Mouse (Mus musculus): Measurements from ENCODE around the gene Fam227a. TPM values are rescaled to one million over a fixed set of nuclear protein-coding genes. Genes with fewer than 3 reads are reported as not detected.

Gene Fam227a
- polyA plus RNA-seq, 1 experiment from 2014 or later: 3.3 TPM

- Histone ChIP-seq H3K36me3 (replicated peaks; ENCODE audit: control insufficient read depth, insufficient read depth, low read depth, low read length) (peaks cover 2% of the 10 kb centered on the region), H3K4me3 (ENCODE audit: low read depth, low read length) (no peak overlapping the region), H3K27me3 (ENCODE audit: control insufficient read depth, insufficient read depth, low read length) (no peaks in the 10 kb centered on the region), H3K4me2 (ENCODE audit: low read depth, low read length) (no peak overlapping the region), H3K4me1 (ENCODE audit: control insufficient read depth, insufficient read depth, low read length) (no peaks in the 10 kb centered on the region), H3K27ac (replicated peaks; ENCODE audit: low read depth, low read length) (no peak overlapping the region), H3K9ac (replicated peaks; ENCODE audit: low read length) (no peak overlapping the region), H3K9me3 (replicated peaks; ENCODE audit: control insufficient read depth, low read length) (no peaks in the 10 kb centered on the region)
- DNase-seq (ENCODE audit: low spot score) (no peak), ATAC-seq (replicated peaks; ENCODE audit: insufficient number of reproducible peaks, low FRiP score, low TSS enrichment, low read depth) (no peak)
- WGBS: 83% methylated on average over 11 of the region's 11 CpGs
Measured at GRCm38 (mm10) chr15:79619770-79620414, 38.9 kb downstream of the Fam227a start.

GRCm38 (mm10) chr15:79618456-79618855 is 40.3 kb downstream of the Fam227a start:
- Histone ChIP-seq H3K27ac (replicated peaks; ENCODE audit: low read depth, low read length) (no peak overlapping the region), H3K27me3 (ENCODE audit: control insufficient read depth, insufficient read depth, low read length) (no peaks in the 10 kb centered on the region), H3K4me3 (ENCODE audit: low read depth, low read length) (no peak overlapping the region), H3K4me2 (ENCODE audit: low read depth, low read length) (no peak overlapping the region), H3K9ac (replicated peaks; ENCODE audit: low read length) (no peak overlapping the region), H3K4me1 (ENCODE audit: control insufficient read depth, insufficient read depth, low read length) (no peaks in the 10 kb centered on the region), H3K36me3 (replicated peaks; ENCODE audit: control insufficient read depth, insufficient read depth, low read depth, low read length) (peaks cover 2% of the 10 kb centered on the region), H3K9me3 (replicated peaks; ENCODE audit: control insufficient read depth, low read length) (no peaks in the 10 kb centered on the region)
- DNase-seq (ENCODE audit: low spot score) (no peak), ATAC-seq (replicated peaks; ENCODE audit: insufficient number of reproducible peaks, low FRiP score, low TSS enrichment, low read depth) (no peak)
- 90% methylated on average over 7 of the region's 7 CpGs for WGBS

GRCm38 (mm10) chr15:79617135-79617534 is 41.6 kb downstream of the Fam227a start:
- 82% methylated on average over 11 of the region's 11 CpGs for WGBS

GRCm38 (mm10) chr15:79616729-79617128 is 42.0 kb downstream of the Fam227a start:
- Histone ChIP-seq H3K27me3 (ENCODE audit: control insufficient read depth, insufficient read depth, low read length) (no peaks in the 10 kb centered on the region), H3K4me2 (ENCODE audit: low read depth, low read length) (no peak overlapping the region), H3K9me3 (replicated peaks; ENCODE audit: control insufficient read depth, low read length) (no peaks in the 10 kb centered on the region), H3K27ac (replicated peaks; ENCODE audit: low read depth, low read length) (no peak overlapping the region), H3K9ac (replicated peaks; ENCODE audit: low read length) (no peak overlapping the region), H3K4me3 (ENCODE audit: low read depth, low read length) (no peak overlapping the region), H3K36me3 (replicated peaks; ENCODE audit: control insufficient read depth, insufficient read depth, low read depth, low read length) (peaks cover 2% of the 10 kb centered on the region; the same call in 1 of the 2 replicates), H3K4me1 (ENCODE audit: control insufficient read depth, insufficient read depth, low read length) (no peaks in the 10 kb centered on the region)
- no peak for ATAC-seq (replicated peaks; ENCODE audit: insufficient number of reproducible peaks, low FRiP score, low TSS enrichment, low read depth)
- WGBS: 88% methylated on average over 5 of the region's 5 CpGs
- no peak for DNase-seq (ENCODE audit: low spot score)

More at GRCm38 (mm10) chr15:79617135-79617534, 41.6 kb downstream of the Fam227a start:
- no peak overlapping the region for H3K4me3 ChIP-seq (ENCODE audit: low read depth, low read length)
- ATAC-seq (replicated peaks; ENCODE audit: insufficient number of reproducible peaks, low FRiP score, low TSS enrichment, low read depth): no peak
- H3K36me3 ChIP-seq (replicated peaks; ENCODE audit: control insufficient read depth, insufficient read depth, low read depth, low read length): peaks cover 2% of the 10 kb centered on the region
- no peaks in the 10 kb centered on the region for H3K9me3 ChIP-seq (replicated peaks; ENCODE audit: control insufficient read depth, low read length)
- H3K27ac ChIP-seq (replicated peaks; ENCODE audit: low read depth, low read length): no peak overlapping the region
- no peaks in the 10 kb centered on the region for H3K4me1 ChIP-seq (ENCODE audit: control insufficient read depth, insufficient read depth, low read length)
- no peaks in the 10 kb centered on the region for H3K27me3 ChIP-seq (ENCODE audit: control insufficient read depth, insufficient read depth, low read length)
- no peak overlapping the region for H3K4me2 ChIP-seq (ENCODE audit: low read depth, low read length)
- no peak for DNase-seq (ENCODE audit: low spot score)
- H3K9ac ChIP-seq (replicated peaks; ENCODE audit: low read length): no peak overlapping the region

- Histone ChIP-seq H3K27ac (replicated peaks; ENCODE audit: low read depth, low read length) (no peak overlapping the region), H3K4me2 (ENCODE audit: low read depth, low read length) (no peak overlapping the region), H3K4me1 (ENCODE audit: control insufficient read depth, insufficient read depth, low read length) (no peaks in the 10 kb centered on the region), H3K27me3 (ENCODE audit: control insufficient read depth, insufficient read depth, low read length) (no peaks in the 10 kb centered on the region), H3K9me3 (replicated peaks; ENCODE audit: control insufficient read depth, low read length) (no peaks in the 10 kb centered on the region), H3K4me3 (ENCODE audit: low read depth, low read length) (no peak overlapping the region), H3K36me3 (replicated peaks; ENCODE audit: control insufficient read depth, insufficient read depth, low read depth, low read length) (peaks cover 2% of the 10 kb centered on the region; the same call in 1 of the 2 replicates), H3K9ac (replicated peaks; ENCODE audit: low read length) (no peak overlapping the region)
- WGBS: 75% methylated on average over 7 of the region's 7 CpGs
- no peak for DNase-seq (ENCODE audit: low spot score)
- ATAC-seq (replicated peaks; ENCODE audit: insufficient number of reproducible peaks, low FRiP score, low TSS enrichment, low read depth): no peak
Measured at GRCm38 (mm10) chr15:79615501-79615900, 43.3 kb downstream of the Fam227a start.

GRCm38 (mm10) chr15:79609226-79609625 is 49.5 kb downstream of the Fam227a start:
- no peaks in the 10 kb centered on the region for H3K4me1 ChIP-seq (ENCODE audit: control insufficient read depth, insufficient read depth, low read length)
- 97% methylated on average over 2 of the region's 2 CpGs for WGBS
- no peaks in the 10 kb centered on the region for H3K36me3 ChIP-seq (replicated peaks; ENCODE audit: control insufficient read depth, insufficient read depth, low read depth, low read length)
- H3K27ac ChIP-seq (replicated peaks; ENCODE audit: low read depth, low read length): no peak overlapping the region
- no peak overlapping the region for H3K4me3 ChIP-seq (ENCODE audit: low read depth, low read length)
- no peak overlapping the region for H3K4me2 ChIP-seq (ENCODE audit: low read depth, low read length)
- DNase-seq (ENCODE audit: low spot score): no peak
- no peak overlapping the region for H3K9ac ChIP-seq (replicated peaks; ENCODE audit: low read length)
- ATAC-seq (replicated peaks; ENCODE audit: insufficient number of reproducible peaks, low FRiP score, low TSS enrichment, low read depth): no peak
- no peaks in the 10 kb centered on the region for H3K9me3 ChIP-seq (replicated peaks; ENCODE audit: control insufficient read depth, low read length)
- H3K27me3 ChIP-seq (ENCODE audit: control insufficient read depth, insufficient read depth, low read length): no peaks in the 10 kb centered on the region; the same call in 1 of the 2 replicates

- no peak for ATAC-seq (replicated peaks; ENCODE audit: insufficient number of reproducible peaks, low FRiP score, low TSS enrichment, low read depth)
Measured at GRCm38 (mm10) chr15:79608214-79608613, 50.5 kb downstream of the Fam227a start.

GRCm38 (mm10) chr15:79607757-79608156 is 51.0 kb downstream of the Fam227a start:
- H3K4me2 ChIP-seq (ENCODE audit: low read depth, low read length): no peak overlapping the region
- no peaks in the 10 kb centered on the region for H3K36me3 ChIP-seq (replicated peaks; ENCODE audit: control insufficient read depth, insufficient read depth, low read depth, low read length)
- DNase-seq (ENCODE audit: low spot score) (peak; percentile 16), ATAC-seq (replicated peaks; ENCODE audit: insufficient number of reproducible peaks, low FRiP score, low TSS enrichment, low read depth) (no peak)
- no peak overlapping the region for H3K27ac ChIP-seq (replicated peaks; ENCODE audit: low read depth, low read length)
- no peak overlapping the region for H3K9ac ChIP-seq (replicated peaks; ENCODE audit: low read length)
- no peaks in the 10 kb centered on the region for H3K4me1 ChIP-seq (ENCODE audit: control insufficient read depth, insufficient read depth, low read length)
- H3K9me3 ChIP-seq (replicated peaks; ENCODE audit: control insufficient read depth, low read length): no peaks in the 10 kb centered on the region
- WGBS: 50% methylated on average over 2 of the region's 2 CpGs
- H3K27me3 ChIP-seq (ENCODE audit: control insufficient read depth, insufficient read depth, low read length): no peaks in the 10 kb centered on the region; the same call in 1 of the 2 replicates
- no peak overlapping the region for H3K4me3 ChIP-seq (ENCODE audit: low read depth, low read length)

More at GRCm38 (mm10) chr15:79608214-79608613, 50.5 kb downstream of the Fam227a start:
- WGBS: 78% methylated on average over 7 of the region's 7 CpGs
- no peak overlapping the region for H3K4me2 ChIP-seq (ENCODE audit: low read depth, low read length)
- H3K36me3 ChIP-seq (replicated peaks; ENCODE audit: control insufficient read depth, insufficient read depth, low read depth, low read length): no peaks in the 10 kb centered on the region
- no peaks in the 10 kb centered on the region for H3K4me1 ChIP-seq (ENCODE audit: control insufficient read depth, insufficient read depth, low read length)
- no peak overlapping the region for H3K9ac ChIP-seq (replicated peaks; ENCODE audit: low read length)
- H3K27me3 ChIP-seq (ENCODE audit: control insufficient read depth, insufficient read depth, low read length): no peaks in the 10 kb centered on the region; the same call in 1 of the 2 replicates
- no peaks in the 10 kb centered on the region for H3K9me3 ChIP-seq (replicated peaks; ENCODE audit: control insufficient read depth, low read length)
- no peak overlapping the region for H3K27ac ChIP-seq (replicated peaks; ENCODE audit: low read depth, low read length)
- no peak for DNase-seq (ENCODE audit: low spot score)
- no peak overlapping the region for H3K4me3 ChIP-seq (ENCODE audit: low read depth, low read length)
